Mouse (Mus musculus): ENCODE measurements at regions not wholly inside any gene's neighbourhood (a gene's known extent, or its start where the extent isn't known, plus 50 kb on each side); places are given as distances from the start of the nearest gene placed in this dataset.

- WGBS (ENCODE audit: insufficient replicate concordance) = 27% methylated on average over 12 of the region's 12 CpGs
- no peak overlapping the region for H3K9ac ChIP-seq (ENCODE audit: low read depth, low read length)
- H3K4me1 ChIP-seq (ENCODE audit: control insufficient read depth, low read depth, low read length) = no peaks in the 10 kb centered on the region
- no peak overlapping the region for H3K4me3 ChIP-seq (ENCODE audit: low read depth, low read length)
- H3K27me3 ChIP-seq (ENCODE audit: control insufficient read depth, insufficient read depth, low read depth, low read length) = no peaks in the 10 kb centered on the region
- H3K9me3 ChIP-seq (replicated peaks; ENCODE audit: control insufficient read depth, low read length) = no peaks in the 10 kb centered on the region
- no peak overlapping the region for H3K4me2 ChIP-seq (ENCODE audit: low read depth, low read length)
- no peak overlapping the region for H3K27ac ChIP-seq (ENCODE audit: low read length)
- no peaks in the 10 kb centered on the region for H3K36me3 ChIP-seq (ENCODE audit: control insufficient read depth, insufficient read depth)
- ATAC-seq (ENCODE audit: low read depth) = no peak
Measured at GRCm38 (mm10) chr4:153679151-153679550, 196.5 kb upstream of the Ajap1 start.

- H3K9me3 ChIP-seq (replicated peaks; ENCODE audit: control insufficient read depth, low read length) = no peaks in the 10 kb centered on the region; the same call in none of the 2 replicates
- no peaks in the 10 kb centered on the region for H3K27me3 ChIP-seq (ENCODE audit: control insufficient read depth, insufficient read depth, low read depth, low read length)
- H3K4me3 ChIP-seq (ENCODE audit: low read depth, low read length) = no peak overlapping the region
- H3K27ac ChIP-seq (ENCODE audit: low read length) = no peak overlapping the region
- no peak overlapping the region for H3K4me2 ChIP-seq (ENCODE audit: low read depth, low read length)
- ATAC-seq (ENCODE audit: low read depth) = no peak
- no peaks in the 10 kb centered on the region for H3K36me3 ChIP-seq (ENCODE audit: control insufficient read depth, insufficient read depth)
- 67% methylated on average over 8 of the region's 8 CpGs for WGBS (ENCODE audit: insufficient replicate concordance)
- no peak overlapping the region for H3K9ac ChIP-seq (ENCODE audit: low read depth, low read length)
- H3K4me1 ChIP-seq (ENCODE audit: control insufficient read depth, low read depth, low read length) = no peaks in the 10 kb centered on the region
Measured at GRCm38 (mm10) chr4:153688441-153688840, 205.8 kb upstream of the Ajap1 start.

GRCm38 (mm10) chr4:153693881-153694280 lies 211.3 kb upstream of the Ajap1 start:
- no peaks in the 10 kb centered on the region for H3K4me1 ChIP-seq (ENCODE audit: control insufficient read depth, low read depth, low read length)
- no peak overlapping the region for H3K9ac ChIP-seq (ENCODE audit: low read depth, low read length)
- 55% methylated on average over 12 of the region's 12 CpGs for WGBS (ENCODE audit: insufficient replicate concordance)
- H3K4me2 ChIP-seq (ENCODE audit: low read depth, low read length) = no peak overlapping the region
- no peak for ATAC-seq (ENCODE audit: low read depth)
- no peaks in the 10 kb centered on the region; the same call in 1 of the 2 replicates for H3K9me3 ChIP-seq (replicated peaks; ENCODE audit: control insufficient read depth, low read length)
- no peaks in the 10 kb centered on the region for H3K27me3 ChIP-seq (ENCODE audit: control insufficient read depth, insufficient read depth, low read depth, low read length)
- H3K27ac ChIP-seq (ENCODE audit: low read length) = no peak overlapping the region
- H3K4me3 ChIP-seq (ENCODE audit: low read depth, low read length) = no peak overlapping the region
- no peaks in the 10 kb centered on the region for H3K36me3 ChIP-seq (ENCODE audit: control insufficient read depth, insufficient read depth)

GRCm38 (mm10) chr4:153696426-153697040 lies 213.9 kb upstream of the Ajap1 start:
- 45% methylated on average over 14 of the region's 14 CpGs for WGBS (ENCODE audit: insufficient replicate concordance)
- H3K4me3 ChIP-seq (ENCODE audit: low read depth, low read length) = no peak overlapping the region
- H3K9me3 ChIP-seq (replicated peaks; ENCODE audit: control insufficient read depth, low read length) = no peaks in the 10 kb centered on the region; the same call in 1 of the 2 replicates
- no peak overlapping the region for H3K4me2 ChIP-seq (ENCODE audit: low read depth, low read length)
- no peaks in the 10 kb centered on the region for H3K36me3 ChIP-seq (ENCODE audit: control insufficient read depth, insufficient read depth)
- no peak overlapping the region for H3K27ac ChIP-seq (ENCODE audit: low read length)
- no peaks in the 10 kb centered on the region for H3K4me1 ChIP-seq (ENCODE audit: control insufficient read depth, low read depth, low read length)
- no peak overlapping the region for H3K9ac ChIP-seq (ENCODE audit: low read depth, low read length)
- no peak for ATAC-seq (ENCODE audit: low read depth)
- no peaks in the 10 kb centered on the region for H3K27me3 ChIP-seq (ENCODE audit: control insufficient read depth, insufficient read depth, low read depth, low read length)

GRCm38 (mm10) chr4:153707218-153707617 lies 224.6 kb upstream of the Ajap1 start:
- H3K27me3 ChIP-seq (ENCODE audit: control insufficient read depth, insufficient read depth, low read depth, low read length) = no peaks in the 10 kb centered on the region
- no peaks in the 10 kb centered on the region for H3K36me3 ChIP-seq (ENCODE audit: control insufficient read depth, insufficient read depth)
- H3K27ac ChIP-seq (ENCODE audit: low read length) = no peak overlapping the region
- no peak overlapping the region for H3K9ac ChIP-seq (ENCODE audit: low read depth, low read length)
- H3K4me1 ChIP-seq (ENCODE audit: control insufficient read depth, low read depth, low read length) = no peaks in the 10 kb centered on the region
- no peaks in the 10 kb centered on the region; the same call in 1 of the 2 replicates for H3K9me3 ChIP-seq (replicated peaks; ENCODE audit: control insufficient read depth, low read length)
- ATAC-seq (ENCODE audit: low read depth) = no peak
- WGBS (ENCODE audit: insufficient replicate concordance) = 59% methylated on average over 8 of the region's 8 CpGs
- H3K4me3 ChIP-seq (ENCODE audit: low read depth, low read length) = no peak overlapping the region
- H3K4me2 ChIP-seq (ENCODE audit: low read depth, low read length) = no peak overlapping the region

- Histone ChIP-seq H3K4me2 (ENCODE audit: low read depth, low read length) (no peak overlapping the region), H3K4me3 (ENCODE audit: low read depth, low read length) (no peak overlapping the region), H3K9me3 (replicated peaks; ENCODE audit: control insufficient read depth, low read length) (no peaks in the 10 kb centered on the region; the same call in 1 of the 2 replicates), H3K27ac (ENCODE audit: low read length) (no peak overlapping the region), H3K36me3 (ENCODE audit: control insufficient read depth, insufficient read depth) (no peaks in the 10 kb centered on the region), H3K27me3 (ENCODE audit: control insufficient read depth, insufficient read depth, low read depth, low read length) (no peaks in the 10 kb centered on the region), H3K4me1 (ENCODE audit: control insufficient read depth, low read depth, low read length) (no peaks in the 10 kb centered on the region), H3K9ac (ENCODE audit: low read depth, low read length) (no peak overlapping the region)
- no peak for ATAC-seq (ENCODE audit: low read depth)
- WGBS (ENCODE audit: insufficient replicate concordance) = 54% methylated on average over 6 of the region's 6 CpGs
Measured at GRCm38 (mm10) chr4:153714995-153715645, 232.5 kb upstream of the Ajap1 start.

- H3K27ac ChIP-seq (ENCODE audit: low read length) = no peak overlapping the region
- H3K4me2 ChIP-seq (ENCODE audit: low read depth, low read length) = no peak overlapping the region
- H3K9ac ChIP-seq (ENCODE audit: low read depth, low read length) = no peak overlapping the region
- no peak overlapping the region for H3K4me3 ChIP-seq (ENCODE audit: low read depth, low read length)
- H3K36me3 ChIP-seq (ENCODE audit: control insufficient read depth, insufficient read depth) = no peaks in the 10 kb centered on the region
- H3K4me1 ChIP-seq (ENCODE audit: control insufficient read depth, low read depth, low read length) = no peaks in the 10 kb centered on the region
- peaks cover 3% of the 10 kb centered on the region for H3K9me3 ChIP-seq (replicated peaks; ENCODE audit: control insufficient read depth, low read length)
- no peak for ATAC-seq (ENCODE audit: low read depth)
- H3K27me3 ChIP-seq (ENCODE audit: control insufficient read depth, insufficient read depth, low read depth, low read length) = no peaks in the 10 kb centered on the region
- WGBS (ENCODE audit: insufficient replicate concordance) = 74% methylated on average over 12 of the region's 12 CpGs
Measured at GRCm38 (mm10) chr4:153717273-153717672, 234.7 kb upstream of the Ajap1 start.

GRCm38 (mm10) chr4:153724045-153724444 lies 233.0 kb upstream of the A430005L14Rik start:
- H3K4me1 ChIP-seq (ENCODE audit: control insufficient read depth, low read depth, low read length) = no peaks in the 10 kb centered on the region
- WGBS (ENCODE audit: insufficient replicate concordance) = 64% methylated on average over 14 of the region's 14 CpGs

GRCm38 (mm10) chr4:153727273-153727672 lies 229.8 kb upstream of the A430005L14Rik start:
- 67% methylated on average over 10 of the region's 10 CpGs for WGBS (ENCODE audit: insufficient replicate concordance)
- no peak for ATAC-seq (ENCODE audit: low read depth)

More at GRCm38 (mm10) chr4:153724045-153724444, 233.0 kb upstream of the A430005L14Rik start:
- H3K4me2 ChIP-seq (ENCODE audit: low read depth, low read length) = no peak overlapping the region
- no peak overlapping the region for H3K27ac ChIP-seq (ENCODE audit: low read length)
- no peak for ATAC-seq (ENCODE audit: low read depth)
- H3K9me3 ChIP-seq (replicated peaks; ENCODE audit: control insufficient read depth, low read length) = peaks cover 3% of the 10 kb centered on the region; the same call in 1 of the 2 replicates
- no peaks in the 10 kb centered on the region for H3K27me3 ChIP-seq (ENCODE audit: control insufficient read depth, insufficient read depth, low read depth, low read length)
- no peak overlapping the region for H3K9ac ChIP-seq (ENCODE audit: low read depth, low read length)
- H3K36me3 ChIP-seq (ENCODE audit: control insufficient read depth, insufficient read depth) = no peaks in the 10 kb centered on the region
- no peak overlapping the region for H3K4me3 ChIP-seq (ENCODE audit: low read depth, low read length)

More at GRCm38 (mm10) chr4:153727273-153727672, 229.8 kb upstream of the A430005L14Rik start:
- Histone ChIP-seq H3K4me3 (ENCODE audit: low read depth, low read length) (no peak overlapping the region), H3K9ac (ENCODE audit: low read depth, low read length) (no peak overlapping the region), H3K36me3 (ENCODE audit: control insufficient read depth, insufficient read depth) (no peaks in the 10 kb centered on the region), H3K4me1 (ENCODE audit: control insufficient read depth, low read depth, low read length) (no peaks in the 10 kb centered on the region), H3K27me3 (ENCODE audit: control insufficient read depth, insufficient read depth, low read depth, low read length) (no peaks in the 10 kb centered on the region), H3K9me3 (replicated peaks; ENCODE audit: control insufficient read depth, low read length) (no peaks in the 10 kb centered on the region), H3K4me2 (ENCODE audit: low read depth, low read length) (no peak overlapping the region), H3K27ac (ENCODE audit: low read length) (no peak overlapping the region)

Measured in liver, embryonic 16.5 days (tissue).